Mouse (Mus musculus) thymus, adult 2 months (tissue): ENCODE data around the gene Lipa. TPM values are rescaled to one million over a fixed set of nuclear protein-coding genes. Genes with fewer than 3 reads are reported as not detected.

ENCODE experiments used
- DNase-seq: peaks from one replicate; pipeline ENCODE4 v3.0.0; 2021
- H3K27ac ChIP-seq: fragments of 200-500 bp; 2 replicates; pipeline ENCODE4 v1.5.1; 2012; ENCODE audit warnings: low read length, control low read depth; ENCODE audit not compliant: control insufficient read depth, insufficient read depth
- H3K27me3 ChIP-seq: fragments of 200-500 bp; 2 replicates; pipeline ENCODE4 v1.6.1; 2012; ENCODE audit warnings: mild to moderate bottlenecking, low read length, moderate library complexity, mixed read lengths; ENCODE audit not compliant: control insufficient read depth, insufficient read depth
- H3K36me3 ChIP-seq: fragments of 200-500 bp; 2 replicates; pipeline ENCODE4 v1.6.1; 2012; ENCODE audit warnings: mild to moderate bottlenecking, low read length, moderate library complexity; ENCODE audit not compliant: control insufficient read depth, insufficient read depth
- H3K4me1 ChIP-seq: fragments of 200-500 bp; replicated peaks from 2 replicates; pipeline ENCODE4 v1.6.1; 2012; ENCODE audit warnings: low read length; ENCODE audit not compliant: control insufficient read depth, insufficient read depth
- H3K4me3 ChIP-seq: fragments of 200-500 bp; 2 replicates; pipeline ENCODE4 v1.5.1; 2012; ENCODE audit warnings: mild to moderate bottlenecking, low read length, control low read depth, moderate library complexity; ENCODE audit not compliant: control insufficient read depth, insufficient read depth
- CTCF ChIP-seq: fragments of 200-500 bp; IDR thresholded peaks from 2 replicates; pipeline ENCODE4 v1.5.1; 2012; ENCODE audit warnings: mild to moderate bottlenecking, control low read depth, low read length, moderate library complexity, borderline replicate concordance; ENCODE audit not compliant: control insufficient read depth, poor library complexity, insufficient read depth; ENCODE audit errors: extremely low read depth
- POLR2A ChIP-seq: fragments of 200-500 bp; IDR thresholded peaks from 2 replicates; pipeline ENCODE4 v1.6.1; 2012; ENCODE audit warnings: mild to moderate bottlenecking, low read length, control low read depth, moderate library complexity; ENCODE audit not compliant: control insufficient read depth, poor library complexity, insufficient read depth; ENCODE audit errors: extremely low read depth
- WGBS: fragments of 180-500 bp; shearing (Covaris S2); methylation state at CpG from one replicate; pipeline ENCODE4 v1.1.7; 2018; 5-methylcytosine and 5-hydroxymethylcytosine counted together
- polyA plus RNA-seq: library from polyadenylated mRNA; depleted of rRNA; stranded (reverse); fragments of >200 nt; gene quantifications from 2 replicates; pipeline ENCODE4 v1.2.3, GENCODE M21; 2012

The Lipa gene
- polyA plus RNA-seq, 1 experiment = 136 TPM

- Histone ChIP-seq H3K4me1 (peaks cover 34% of the 10 kb centered on the region), H3K27ac (peak overlapping the region; percentile 99), H3K27me3 (no peaks in the 10 kb centered on the region), H3K36me3 (peaks cover 35% of the 10 kb centered on the region), H3K4me3 (no peak overlapping the region)
- TF ChIP-seq POLR2A (no peak), CTCF (no peak)
- DNase-seq = peak; percentile 28
- 74% methylated on average over 8 of the region's 8 CpGs for WGBS
Measured at GRCm38 (mm10) chr19:34511528-34511927, 15.7 kb downstream of the Lipa start.

- no peak for TF ChIP-seq POLR2A
- no peak for TF ChIP-seq CTCF
- H3K36me3 ChIP-seq = peaks cover 39% of the 10 kb centered on the region
- peak overlapping the region; percentile 99; the same call in 1 of the 2 replicates for H3K27ac ChIP-seq
- no peaks in the 10 kb centered on the region for H3K27me3 ChIP-seq
- DNase-seq = peak; percentile 82
- H3K4me3 ChIP-seq = no peak overlapping the region
- H3K4me1 ChIP-seq = peaks cover 30% of the 10 kb centered on the region
- WGBS = 5% methylated on average over 5 of the region's 5 CpGs
Measured at GRCm38 (mm10) chr19:34510717-34511116, 16.6 kb downstream of the Lipa start.

- no peak overlapping the region; the same call in 1 of the 2 replicates for H3K27ac ChIP-seq
- TF ChIP-seq POLR2A (no peak), CTCF (no peak)
- H3K4me1 ChIP-seq = peaks cover 19% of the 10 kb centered on the region
- no peaks in the 10 kb centered on the region for H3K27me3 ChIP-seq
- 42% methylated on average over 12 of the region's 12 CpGs for WGBS
- H3K4me3 ChIP-seq = no peak overlapping the region
- peak; percentile 42 for DNase-seq
- H3K36me3 ChIP-seq = peaks cover 51% of the 10 kb centered on the region
Measured at GRCm38 (mm10) chr19:34505161-34505721, 22.0 kb downstream of the Lipa start.

- Histone ChIP-seq H3K27me3 (no peaks in the 10 kb centered on the region), H3K27ac (no peak overlapping the region), H3K4me3 (no peak overlapping the region), H3K36me3 (peaks cover 43% of the 10 kb centered on the region), H3K4me1 (peaks cover 11% of the 10 kb centered on the region)
- no peak for TF ChIP-seq CTCF
- 44% methylated on average over 4 of the region's 4 CpGs for WGBS
- peak; percentile 87 for DNase-seq
Measured at GRCm38 (mm10) chr19:34500763-34501162, 26.5 kb downstream of the Lipa start.

- no peak for DNase-seq
- H3K4me1 ChIP-seq = no peaks in the 10 kb centered on the region
- H3K27ac ChIP-seq = no peak overlapping the region
- WGBS = 100% methylated on average over 1 of the region's 1 CpGs
- no peaks in the 10 kb centered on the region for H3K27me3 ChIP-seq
- peaks cover 64% of the 10 kb centered on the region for H3K36me3 ChIP-seq
- no peak overlapping the region for H3K4me3 ChIP-seq
- TF ChIP-seq POLR2A (no peak), CTCF (no peak)
Measured at GRCm38 (mm10) chr19:34496353-34496752, 30.9 kb downstream of the Lipa start.

DNA sequence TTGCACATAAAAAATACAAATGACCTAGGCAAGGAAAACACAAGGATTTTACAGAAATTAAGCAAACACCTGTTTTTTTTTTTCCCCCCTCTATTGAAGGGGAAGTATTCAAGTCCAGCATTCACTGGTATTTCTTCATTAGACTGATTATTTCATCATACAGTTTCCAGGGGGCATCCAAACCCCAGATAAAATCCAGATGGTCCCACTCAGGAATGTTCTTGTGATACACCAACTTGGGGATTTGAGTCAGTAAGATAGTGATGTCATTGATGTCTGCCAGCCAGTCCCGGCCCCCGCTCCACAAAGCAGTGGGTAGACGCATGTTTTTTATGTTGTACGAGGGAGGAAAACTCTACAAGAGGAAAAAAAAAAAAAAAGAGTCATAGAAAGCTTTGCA lies 33.4 kb downstream of the Lipa start:
- Histone ChIP-seq H3K4me1 (no peaks in the 10 kb centered on the region), H3K27ac (no peak overlapping the region), H3K27me3 (no peaks in the 10 kb centered on the region), H3K36me3 (peaks cover 54% of the 10 kb centered on the region), H3K4me3 (no peak overlapping the region)
- 95% methylated on average over 4 of the region's 4 CpGs for WGBS
- TF ChIP-seq CTCF (no peak), POLR2A (no peak)
- no peak for DNase-seq

GRCm38 (mm10) chr19:34483547-34483946 lies 43.7 kb downstream of the Lipa start:
- no peak overlapping the region for H3K27ac ChIP-seq
- H3K4me1 ChIP-seq = no peaks in the 10 kb centered on the region
- DNase-seq = peak; percentile 48
- H3K36me3 ChIP-seq = no peaks in the 10 kb centered on the region
- WGBS = 15% methylated on average over 4 of the region's 4 CpGs
- TF ChIP-seq POLR2A = no peak
- no peak for TF ChIP-seq CTCF
- H3K4me3 ChIP-seq = no peak overlapping the region
- no peaks in the 10 kb centered on the region for H3K27me3 ChIP-seq
